Mouse (Mus musculus): Measurements from ENCODE around the gene Gtdc1.
"Not testable (repeated sequence)": the region's sequence is repeated elsewhere in the genome, so short reads cannot be mapped to it uniquely, and the experiment has no call there.

Gene Gtdc1

GRCm38 (mm10) chr2:44736618-44737017, 190.8 kb downstream of the Gtdc1 start:
- no peak for DNase-seq

- DNase-seq, result no peak
Observed at GRCm38 (mm10) chr2:44721461-44721860, 206.0 kb downstream of the Gtdc1 start.

DNA sequence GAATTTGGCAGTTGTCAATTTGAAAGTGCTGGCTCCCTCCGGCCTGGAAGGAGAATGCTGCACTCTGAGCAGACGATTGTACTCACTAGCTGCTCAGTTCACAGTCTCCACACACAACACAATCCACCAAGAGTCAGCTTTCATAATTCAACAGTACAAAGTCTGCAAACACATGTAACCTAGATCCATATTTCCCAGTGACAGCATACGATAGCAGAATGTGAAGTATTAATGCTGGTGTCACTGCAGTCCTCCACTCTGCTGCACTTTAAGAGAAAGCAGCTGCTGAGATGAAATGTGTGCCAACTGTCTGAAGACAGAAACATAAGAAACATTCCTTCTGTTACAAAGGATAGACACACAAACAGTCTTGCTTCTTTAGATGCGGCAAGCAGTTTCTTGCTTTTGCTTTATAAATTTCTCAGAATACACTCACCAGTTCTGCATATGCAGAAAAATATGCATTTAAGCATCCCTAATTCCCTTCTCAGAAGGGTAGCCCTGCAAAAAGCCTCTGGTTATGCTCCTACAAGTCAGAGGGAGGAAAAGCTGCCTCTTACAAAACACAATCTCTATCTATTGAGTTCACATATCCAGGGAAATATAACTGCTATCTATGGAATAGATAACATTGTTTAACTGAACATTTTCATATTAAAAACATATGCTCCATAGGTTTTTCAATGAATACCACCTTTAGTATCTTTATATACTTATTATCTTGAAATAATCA, 221.4 kb downstream of the Gtdc1 start:
- no peak for DNase-seq

- no peak for DNase-seq
Observed at GRCm38 (mm10) chr2:44700276-44700675, 227.2 kb downstream of the Gtdc1 start.

DNA sequence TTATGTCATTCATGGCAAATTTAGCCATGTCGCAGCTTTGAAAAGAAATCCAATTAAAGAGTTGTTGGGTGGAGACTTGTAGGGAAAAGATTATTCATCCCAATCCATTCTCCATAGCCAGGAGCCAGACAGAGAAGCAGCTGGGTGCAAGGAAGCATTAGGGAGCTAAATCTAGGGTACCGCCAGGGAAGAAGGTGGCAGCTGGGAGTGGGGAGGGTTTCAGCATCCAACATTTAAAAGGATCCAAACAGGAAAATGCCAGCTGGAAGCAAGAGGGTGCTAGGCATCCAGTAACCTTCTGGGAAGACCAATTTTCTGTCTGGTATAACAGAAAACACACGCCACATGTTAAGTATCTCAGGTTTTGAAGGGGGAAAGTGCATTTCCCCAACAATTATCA, 231.0 kb downstream of the Gtdc1 start:
- DNase-seq, result no peak

- no peak for DNase-seq
Observed at GRCm38 (mm10) chr2:44693898-44694297, 233.6 kb downstream of the Gtdc1 start.

GRCm38 (mm10) chr2:44664049-44664448, 263.4 kb downstream of the Gtdc1 start:
- no peak for DNase-seq

GRCm38 (mm10) chr2:44659870-44660269, 267.6 kb downstream of the Gtdc1 start:
- no peak for DNase-seq

DNA sequence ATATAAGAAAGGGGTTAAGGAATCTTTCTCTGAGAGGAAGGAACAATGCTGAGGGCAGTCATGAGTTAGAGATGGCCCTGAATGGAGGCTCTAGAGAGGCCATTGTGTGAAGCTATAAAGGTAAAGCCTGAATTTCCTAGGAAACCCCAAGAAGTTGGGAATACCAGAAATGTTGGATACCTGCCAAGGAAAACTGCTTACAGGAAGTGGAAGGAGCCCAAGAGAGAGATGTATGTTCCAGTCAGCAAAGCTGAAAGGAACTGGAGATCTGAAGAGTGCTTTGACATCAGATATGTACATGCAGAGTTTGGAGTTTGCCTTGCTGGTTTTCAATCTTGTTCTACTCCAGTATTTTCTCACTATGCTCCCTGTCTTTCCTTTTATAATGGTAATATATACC, 268.4 kb downstream of the Gtdc1 start:
- DNase-seq, result no peak

GRCm38 (mm10) chr2:44648537-44648936, 278.9 kb downstream of the Gtdc1 start:
- no peak for DNase-seq

GRCm38 (mm10) chr2:44646398-44646797, 281.1 kb downstream of the Gtdc1 start:
- no peak for DNase-seq

DNA sequence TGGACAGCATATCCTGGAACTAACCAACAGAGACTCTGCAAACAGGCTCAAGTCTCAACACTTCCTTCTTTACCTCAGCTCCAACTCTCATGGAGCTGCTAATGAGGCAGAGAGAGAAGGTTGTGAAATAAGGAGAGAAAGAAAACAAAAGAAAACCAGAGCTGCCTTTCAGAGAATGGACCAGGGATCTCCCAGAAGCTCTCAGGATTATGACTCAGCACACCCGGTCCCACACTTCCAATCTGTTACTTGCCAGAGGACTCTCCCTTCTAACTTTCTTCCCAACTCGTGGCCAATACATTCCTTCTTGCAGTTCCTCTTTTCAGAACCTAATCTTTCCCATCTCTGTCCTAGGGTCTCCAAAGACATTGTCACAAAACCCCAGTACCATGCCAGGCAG, 288.1 kb downstream of the Gtdc1 start:
- no peak for DNase-seq

- DNase-seq, result no peak
Observed at GRCm38 (mm10) chr2:44638157-44638556, 289.3 kb downstream of the Gtdc1 start.

GRCm38 (mm10) chr2:44633971-44634370, 293.5 kb downstream of the Gtdc1 start:
- DNase-seq, result no peak

DNA sequence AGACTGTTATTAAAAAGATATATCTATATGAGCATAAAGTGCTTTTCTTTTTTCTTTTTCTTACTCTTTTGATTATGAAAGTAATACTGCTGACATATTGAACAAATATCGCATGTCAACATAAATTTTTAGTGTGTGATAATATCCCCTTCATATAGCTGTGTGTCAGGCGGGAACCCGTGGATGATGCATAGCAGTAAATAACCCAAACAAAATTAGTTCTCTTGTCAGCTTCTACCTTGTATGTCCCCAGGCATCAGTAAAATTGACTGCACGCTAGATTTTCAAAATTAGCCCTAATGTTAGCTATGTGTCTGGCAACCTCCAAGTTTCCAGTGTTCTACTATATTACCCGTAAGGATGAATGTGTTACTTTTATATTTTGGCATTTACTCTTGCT, 294.4 kb downstream of the Gtdc1 start:
- DNase-seq, result no peak

DNA sequence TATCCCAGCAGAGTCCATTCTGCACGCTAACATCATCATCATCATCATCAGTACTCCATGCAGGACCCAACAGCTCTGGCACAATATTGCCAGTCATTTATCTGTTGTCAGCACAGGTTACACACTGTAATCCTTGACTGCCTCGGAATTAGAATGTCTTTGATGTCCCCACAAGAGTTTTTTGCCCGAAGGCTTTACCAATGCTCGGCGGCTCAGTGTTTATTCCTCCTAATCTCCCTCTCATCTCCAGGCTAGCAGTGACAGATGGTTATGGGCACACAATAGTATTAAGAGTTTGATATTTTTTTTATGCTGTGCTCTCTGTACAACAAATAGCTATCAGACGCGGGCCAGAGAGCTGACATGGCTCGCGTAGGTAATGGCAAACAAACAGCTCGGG, 294.9 kb downstream of the Gtdc1 start:
- no peak for DNase-seq

DNA sequence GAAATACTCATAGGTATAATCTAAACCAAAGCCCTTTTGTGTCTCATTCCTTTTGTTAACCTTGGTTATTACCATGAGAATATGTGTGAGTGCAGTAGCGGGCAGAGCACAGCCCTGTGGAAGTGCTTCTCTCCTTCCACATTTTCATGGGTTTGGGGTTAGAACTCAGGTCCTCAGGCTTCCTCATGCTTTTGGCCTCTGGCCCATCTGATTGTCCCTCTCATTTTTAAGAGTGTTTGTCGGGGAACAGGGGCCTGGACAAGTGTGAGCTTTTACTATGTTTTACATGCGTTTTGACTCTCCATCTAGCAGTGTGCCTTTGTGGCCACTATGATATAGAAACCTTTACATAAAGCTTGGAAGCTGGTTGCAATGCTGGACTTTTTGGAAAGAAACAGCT, 296.4 kb downstream of the Gtdc1 start:
- DNase-seq, result no peak

DNA sequence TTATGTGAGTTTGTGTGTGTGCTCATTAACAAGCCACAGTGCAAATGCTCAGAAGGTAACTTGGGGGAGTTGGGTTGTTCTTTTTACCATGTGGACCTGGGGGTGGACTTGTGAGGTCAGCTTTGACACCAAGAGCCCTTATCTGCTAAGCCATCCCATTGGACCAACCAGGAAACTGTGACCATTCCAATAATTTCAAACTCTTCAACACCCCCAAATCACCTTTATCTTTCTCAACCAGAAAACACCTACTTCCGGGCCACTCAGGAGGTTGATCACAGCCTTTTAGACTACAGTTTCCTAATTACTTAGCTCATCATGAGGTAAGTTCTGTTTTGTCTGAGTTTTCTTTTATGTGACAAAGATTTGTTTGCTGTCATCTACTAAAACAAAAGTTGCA, 298.7 kb downstream of the Gtdc1 start:
- DNase-seq, result no peak

GRCm38 (mm10) chr2:44625154-44625553, 302.3 kb downstream of the Gtdc1 start:
- no peak for DNase-seq

DNA sequence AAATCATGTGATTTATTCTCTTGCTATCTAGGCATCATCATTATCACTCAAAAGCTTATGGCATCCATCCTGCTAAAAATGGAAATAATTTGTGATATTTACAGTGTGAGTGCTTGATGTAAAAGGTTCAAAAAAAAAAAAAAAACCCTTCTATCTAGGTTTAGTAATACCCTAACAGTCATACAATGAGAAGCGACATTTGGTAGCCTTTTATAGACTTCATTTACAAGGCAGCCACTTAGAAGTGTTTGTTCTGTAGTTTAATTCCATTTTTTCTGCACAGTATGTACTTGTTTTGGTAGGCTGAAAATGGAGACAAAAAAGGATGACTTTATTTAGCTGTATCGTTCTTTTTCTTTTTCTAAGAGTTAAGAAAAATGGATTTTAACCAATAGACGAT, 305.0 kb downstream of the Gtdc1 start:
- DNase-seq, result no peak

DNA sequence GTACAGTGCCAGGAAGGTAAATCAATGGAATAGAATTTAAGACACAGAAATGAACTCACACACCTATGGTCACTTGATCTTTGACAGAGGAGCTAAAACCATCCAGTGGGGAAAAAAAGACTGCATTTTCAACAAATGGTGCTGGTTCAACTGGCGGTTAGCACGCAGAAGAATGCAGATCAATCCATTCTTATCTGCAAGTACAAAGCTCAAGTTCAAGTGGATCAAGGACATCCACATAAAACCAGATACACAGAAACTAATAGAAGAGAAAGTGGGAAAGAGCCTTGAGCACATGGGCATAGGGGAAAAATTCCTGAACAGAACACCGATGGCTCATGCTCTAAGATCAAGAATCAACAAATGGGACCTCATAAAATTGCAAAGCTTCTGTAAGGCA, 327.8 kb downstream of the Gtdc1 start:
- DNase-seq, result not testable (repeated sequence)

DNA sequence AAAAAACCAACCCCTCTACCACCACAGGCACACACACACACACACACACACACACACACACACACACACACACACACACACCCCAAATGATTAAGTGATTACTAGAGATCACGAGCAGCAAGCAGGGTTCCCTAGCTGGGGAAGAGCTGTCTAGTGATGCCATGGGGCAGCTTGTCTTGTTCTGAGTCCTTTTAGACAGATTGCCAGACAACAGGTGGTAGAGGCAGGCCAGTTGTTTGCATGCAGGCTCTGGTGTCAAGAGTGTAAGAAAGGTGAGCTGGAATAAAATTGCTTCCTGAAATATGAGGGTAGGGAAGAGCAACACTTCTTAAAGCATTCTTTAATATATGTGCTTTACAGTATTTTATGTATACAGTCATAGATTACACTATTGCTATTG, 333.2 kb downstream of the Gtdc1 start:
- DNase-seq, result no peak

- DNase-seq, result no peak
Observed at GRCm38 (mm10) chr2:44590881-44591280, 336.6 kb downstream of the Gtdc1 start.

DNA sequence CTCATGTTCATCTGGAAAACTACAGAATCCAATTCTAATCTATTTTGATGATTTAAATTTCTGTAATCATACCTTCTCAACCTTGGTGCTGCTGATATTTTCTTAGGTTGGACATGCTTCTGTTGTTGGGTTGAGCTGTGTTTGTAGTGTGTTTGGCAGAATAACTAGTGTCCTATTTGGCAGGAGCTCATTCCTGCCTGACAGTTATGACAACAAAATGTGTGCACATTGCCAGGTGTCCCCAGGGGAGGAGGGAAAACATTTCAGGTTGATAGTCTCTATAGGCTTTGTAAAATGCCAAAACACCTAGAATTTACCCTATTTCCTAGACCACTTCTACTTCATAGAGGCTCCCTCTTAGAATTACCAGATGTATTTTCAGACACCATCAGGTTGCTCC, 343.4 kb downstream of the Gtdc1 start:
- DNase-seq, result no peak

GRCm38 (mm10) chr2:44583491-44583890, 344.0 kb downstream of the Gtdc1 start:
- DNase-seq, result no peak

Measured in right cerebral cortex, postnatal 14 days (tissue).